Mouse (Mus musculus) cerebellum, adult 2 months (tissue): ENCODE measurements around the gene Csk.

Experiments used
- CTCF ChIP-seq: fragments of 200-500 bp; IDR thresholded peaks from 2 replicates; pipeline ENCODE4 v1.5.1; 2011; ENCODE audit warnings: low read depth, mild to moderate bottlenecking, control low read depth, low read length, moderate library complexity, borderline replicate concordance; ENCODE audit not compliant: insufficient read depth
- POLR2A ChIP-seq: fragments of 200-500 bp; IDR thresholded peaks from 2 replicates; pipeline ENCODE4 v1.6.1; 2011; ENCODE audit warnings: low read length, control low read depth, borderline replicate concordance; ENCODE audit not compliant: insufficient read depth

GRCm38 (mm10) chr9:57698466-57699150, 45.2 kb upstream of the Csk start:
- no peak for TF ChIP-seq CTCF
- TF ChIP-seq POLR2A, result no peak
